Mouse (Mus musculus) midbrain, embryonic 15.5 days (tissue): ENCODE measurements around the gene Slirp. TPM values are rescaled to one million over a fixed set of nuclear protein-coding genes. Genes with fewer than 3 reads are reported as not detected.
A peak's percentile ranks its signal among the peaks of the same experiment; 100 is the strongest.

Experiments
- ATAC-seq: fragments of 200-750 bp; cut with Nextera tagmentation; replicated peaks from 2 replicates; pipeline ENCODE4 v1.8.0; 2017; ENCODE audit warnings: moderate TSS enrichment
- H3K27ac ChIP-seq: fragments of 300-500 bp; sonication (generic); 2 replicates; pipeline ENCODE4 v1.5.1; 2015; ENCODE audit warnings: mild to moderate bottlenecking, inconsistent platforms
- H3K27me3 ChIP-seq: fragments of 300-500 bp; sonication (generic); replicated peaks from 2 replicates; pipeline ENCODE4 v1.6.1; 2015; ENCODE audit warnings: inconsistent platforms
- H3K36me3 ChIP-seq: fragments of 300-500 bp; sonication (generic); replicated peaks from 2 replicates; pipeline ENCODE4 v1.6.1; 2015; ENCODE audit warnings: inconsistent platforms
- H3K4me1 ChIP-seq: fragments of 300-500 bp; sonication (generic); 2 replicates; pipeline ENCODE4 v1.6.1; 2015; ENCODE audit warnings: inconsistent platforms
- H3K4me2 ChIP-seq: fragments of 300-500 bp; sonication (generic); 2 replicates; pipeline ENCODE4 v1.6.1; 2015; ENCODE audit warnings: inconsistent platforms, mild to moderate bottlenecking, moderate library complexity
- H3K4me3 ChIP-seq: fragments of 300-500 bp; sonication (generic); 2 replicates; pipeline ENCODE4 v1.5.1; 2015; ENCODE audit warnings: mild to moderate bottlenecking, inconsistent platforms
- H3K9ac ChIP-seq: fragments of 300-500 bp; sonication (generic); 2 replicates; pipeline ENCODE4 v1.6.1; 2015; ENCODE audit warnings: mild to moderate bottlenecking, inconsistent platforms
- H3K9me3 ChIP-seq: fragments of 300-500 bp; sonication (generic); 2 replicates; pipeline ENCODE4 v1.6.1; 2016; ENCODE audit warnings: inconsistent platforms
- WGBS: fragments of 180-500 bp; shearing (Covaris S2); methylation state at CpG from one replicate; pipeline ENCODE4 v1.1.7; 2015; ENCODE audit warnings: mixed read lengths; 5-methylcytosine and 5-hydroxymethylcytosine counted together
- polyA plus RNA-seq: library from polyadenylated mRNA; unstranded; fragments of >200 nt; fragmentation: Nextera tagmentation; extraction: Ambion mirVana; gene quantifications from 2 replicates; pipeline ENCODE4 v1.2.1, GENCODE M21; 2015

The Slirp gene
- polyA plus RNA-seq, 1 experiment from 2014 or later = 222 TPM

GRCm38 (mm10) chr12:87415358-87415757, 28.3 kb upstream of the Slirp start:
- Histone ChIP-seq H3K36me3 (no peaks in the 10 kb centered on the region), H3K9ac (no peak overlapping the region), H3K4me2 (no peak overlapping the region), H3K4me3 (no peak overlapping the region), H3K9me3 (no peaks in the 10 kb centered on the region), H3K27me3 (no peaks in the 10 kb centered on the region), H3K4me1 (peaks cover 9% of the 10 kb centered on the region), H3K27ac (no peak overlapping the region)
- ATAC-seq = no peak
- WGBS = 81% methylated on average over 4 of the region's 4 CpGs

DNA sequence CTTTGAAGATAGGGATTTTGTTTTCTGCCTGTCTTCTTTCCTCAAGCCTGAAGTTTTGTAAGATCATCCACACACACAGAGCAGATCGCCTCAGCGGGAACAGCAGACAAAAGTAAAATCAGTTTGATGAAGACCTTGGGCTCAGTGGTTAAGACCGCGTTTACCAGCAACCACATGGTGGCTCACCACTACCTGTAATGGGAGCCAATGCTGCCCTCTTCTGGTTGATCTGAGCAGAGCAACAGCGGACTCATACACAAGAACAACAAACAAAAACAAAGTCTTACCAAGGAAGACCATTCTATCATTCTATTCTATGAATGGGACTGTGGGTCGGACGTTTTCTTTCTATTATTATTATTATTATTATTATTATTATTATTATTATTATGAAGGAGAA, 27.0 kb upstream of the Slirp start:
- no peaks in the 10 kb centered on the region for H3K36me3 ChIP-seq
- no peaks in the 10 kb centered on the region for H3K27me3 ChIP-seq
- H3K4me1 ChIP-seq = peaks cover 9% of the 10 kb centered on the region
- no peak overlapping the region for H3K4me2 ChIP-seq
- H3K4me3 ChIP-seq = no peak overlapping the region
- H3K9ac ChIP-seq = no peak overlapping the region
- ATAC-seq = no peak
- no peaks in the 10 kb centered on the region for H3K9me3 ChIP-seq
- 45% methylated on average over 7 of the region's 7 CpGs for whole genome bisulfite sequencing
- no peak overlapping the region for H3K27ac ChIP-seq

- Histone ChIP-seq H3K4me1 (peaks cover 9% of the 10 kb centered on the region), H3K9me3 (no peaks in the 10 kb centered on the region), H3K9ac (no peak overlapping the region), H3K36me3 (no peaks in the 10 kb centered on the region), H3K4me2 (no peak overlapping the region), H3K27me3 (no peaks in the 10 kb centered on the region), H3K4me3 (no peak overlapping the region), H3K27ac (peak overlapping the region; percentile 67)
- ATAC-seq = peak; percentile 85
- WGBS = 30% methylated on average over 5 of the region's 5 CpGs
Observed at GRCm38 (mm10) chr12:87418921-87419320, 24.8 kb upstream of the Slirp start.

DNA sequence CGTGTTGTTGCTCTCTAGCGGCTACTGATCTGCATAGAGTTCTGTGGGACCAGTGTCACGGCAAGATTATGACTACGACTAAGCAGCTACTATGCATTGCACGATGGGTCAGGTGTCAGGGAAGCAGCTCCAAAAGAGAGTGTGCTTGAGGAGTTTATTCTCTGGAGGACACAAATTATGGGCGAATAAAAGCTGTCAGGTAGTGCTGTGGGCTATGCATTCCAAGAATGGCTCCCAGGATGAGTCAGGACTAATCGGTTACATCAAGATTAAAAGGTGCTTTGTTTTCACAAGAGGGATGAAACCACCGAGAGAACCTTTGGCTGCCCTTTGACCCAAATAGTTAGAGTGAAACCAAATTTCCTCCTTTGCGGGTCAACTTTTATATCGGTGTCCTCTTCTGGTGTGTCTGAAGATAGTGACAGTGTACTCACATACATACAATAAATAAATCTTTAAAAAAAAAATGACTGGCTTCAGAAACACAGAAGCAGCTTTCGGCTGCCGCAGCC, 23.7 kb upstream of the Slirp start:
- Histone ChIP-seq H3K36me3 (no peaks in the 10 kb centered on the region), H3K9ac (no peak overlapping the region), H3K4me2 (no peak overlapping the region), H3K27me3 (no peaks in the 10 kb centered on the region), H3K27ac (peak overlapping the region; percentile 67), H3K4me3 (no peak overlapping the region), H3K4me1 (peaks cover 17% of the 10 kb centered on the region), H3K9me3 (no peaks in the 10 kb centered on the region)
- no peak for ATAC-seq
- 76% methylated on average over 12 of the region's 12 CpGs for WGBS

GRCm38 (mm10) chr12:87421708-87422507, 21.8 kb upstream of the Slirp start:
- Histone ChIP-seq H3K9ac (no peak overlapping the region), H3K36me3 (0 out of 2 replicates have a peak, but pooled peaks cover 3% of the 10 kb centered on the region), H3K4me2 (no peak overlapping the region), H3K4me1 (peaks cover 17% of the 10 kb centered on the region), H3K4me3 (no peak overlapping the region), H3K27me3 (no peaks in the 10 kb centered on the region), H3K9me3 (no peaks in the 10 kb centered on the region), H3K27ac (no peak overlapping the region)
- 61% methylated on average over 5 of the region's 5 CpGs for WGBS
- no peak for ATAC-seq

- H3K4me1 ChIP-seq = peaks cover 15% of the 10 kb centered on the region
- WGBS = 25% methylated on average over 1 of the region's 1 CpGs
- 0 out of 2 replicates have a peak overlapping the region, but pooled peaks have one; percentile 15 for H3K27ac ChIP-seq
- H3K9me3 ChIP-seq = no peaks in the 10 kb centered on the region
- H3K4me3 ChIP-seq = no peak overlapping the region
- no peak overlapping the region for H3K9ac ChIP-seq
- peaks cover 11% of the 10 kb centered on the region for H3K36me3 ChIP-seq
- no peak overlapping the region for H3K4me2 ChIP-seq
- H3K27me3 ChIP-seq = no peaks in the 10 kb centered on the region
- ATAC-seq = no peak
Observed at GRCm38 (mm10) chr12:87423700-87424099, 20.0 kb upstream of the Slirp start.

DNA sequence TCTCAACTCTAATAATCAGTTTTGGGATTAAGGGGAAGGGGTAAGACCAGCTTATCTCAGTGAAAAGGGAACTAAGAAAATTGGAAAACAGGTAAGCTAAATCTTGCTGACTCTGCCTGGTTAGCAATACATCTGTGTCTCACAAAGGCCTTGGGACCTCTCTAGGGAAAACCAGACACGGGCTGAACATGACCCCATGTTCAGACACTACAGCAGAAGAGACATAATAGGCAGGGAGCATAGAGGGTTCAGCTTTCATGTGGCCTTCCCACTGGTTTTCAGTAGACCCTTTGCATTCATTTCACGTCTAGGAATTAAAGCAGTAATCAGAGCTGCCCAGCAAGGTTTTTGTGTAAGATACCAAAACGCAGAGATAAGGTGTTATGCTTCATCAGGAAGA, 19.2 kb upstream of the Slirp start:
- ATAC-seq = no peak

DNA sequence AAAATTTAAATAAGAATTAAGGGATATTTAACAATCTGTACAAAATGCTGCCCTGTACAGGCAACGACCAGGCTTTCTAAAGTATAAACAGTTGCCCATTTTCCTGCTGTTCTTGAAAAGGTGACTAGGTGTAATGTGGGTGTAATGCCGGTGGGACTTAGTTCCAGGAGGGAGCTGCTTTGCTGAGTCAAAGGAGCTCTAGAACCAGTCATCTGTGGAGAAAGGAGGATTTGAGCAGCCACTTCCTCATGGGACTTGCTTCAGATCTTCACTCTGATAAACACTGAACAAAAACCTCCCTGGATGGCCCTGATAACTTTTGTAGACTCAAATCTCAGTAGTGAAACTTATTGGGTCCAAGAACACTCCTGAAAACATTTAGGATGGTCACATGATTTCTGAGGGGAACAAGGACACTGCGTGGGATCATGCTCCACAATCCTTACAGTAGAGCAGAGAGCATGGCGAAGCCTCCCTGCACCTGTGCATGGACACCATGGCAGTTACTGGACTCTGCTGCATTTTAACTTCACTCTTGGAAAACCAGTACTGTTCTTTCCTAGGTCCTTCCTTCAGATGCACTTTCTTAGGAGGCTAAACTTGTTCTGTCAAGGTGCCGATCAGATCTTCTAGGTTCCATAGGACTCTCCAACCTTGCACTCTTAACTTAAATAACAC, 17.2 kb upstream of the Slirp start:
- 93% methylated on average over 5 of the region's 5 CpGs for WGBS
- no peak overlapping the region for H3K4me2 ChIP-seq
- H3K27ac ChIP-seq = no peak overlapping the region
- H3K9ac ChIP-seq = no peak overlapping the region
- H3K4me1 ChIP-seq = peaks cover 7% of the 10 kb centered on the region
- H3K4me3 ChIP-seq = no peak overlapping the region
- H3K36me3 ChIP-seq = peaks cover 35% of the 10 kb centered on the region
- ATAC-seq = no peak
- H3K9me3 ChIP-seq = no peaks in the 10 kb centered on the region
- no peaks in the 10 kb centered on the region for H3K27me3 ChIP-seq

More for the DNA sequence above, 19.2 kb upstream of the Slirp start:
- no peaks in the 10 kb centered on the region for H3K9me3 ChIP-seq
- 27% methylated on average over 3 of the region's 3 CpGs for WGBS
- peaks cover 20% of the 10 kb centered on the region for H3K36me3 ChIP-seq
- no peak overlapping the region for H3K9ac ChIP-seq
- no peak overlapping the region for H3K4me2 ChIP-seq
- H3K27me3 ChIP-seq = no peaks in the 10 kb centered on the region
- H3K4me3 ChIP-seq = no peak overlapping the region
- H3K27ac ChIP-seq = no peak overlapping the region
- peaks cover 7% of the 10 kb centered on the region for H3K4me1 ChIP-seq

DNA sequence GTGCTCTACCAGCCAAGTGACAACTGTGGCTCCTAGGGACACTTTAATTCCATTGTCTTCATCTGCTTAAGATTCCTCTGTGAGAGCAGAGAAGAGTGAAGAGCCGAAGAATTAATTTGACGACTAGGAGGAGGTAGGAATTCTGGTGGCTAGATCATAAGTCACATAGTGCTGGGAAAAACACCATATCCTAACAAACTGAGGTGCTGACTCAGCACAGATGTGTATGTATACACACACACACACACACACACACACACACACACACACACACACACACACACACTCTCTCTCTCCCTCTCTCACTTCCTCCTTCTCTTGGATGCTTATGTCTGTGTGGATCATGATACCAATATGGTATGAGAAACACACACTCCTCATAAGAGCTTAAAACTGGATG, 15.4 kb upstream of the Slirp start:
- peaks cover 50% of the 10 kb centered on the region for H3K36me3 ChIP-seq
- 81% methylated on average over 2 of the region's 2 CpGs for WGBS
- no peak overlapping the region for H3K4me3 ChIP-seq
- peaks cover 7% of the 10 kb centered on the region for H3K4me1 ChIP-seq
- ATAC-seq = no peak
- no peak overlapping the region for H3K27ac ChIP-seq
- H3K9ac ChIP-seq = no peak overlapping the region
- no peak overlapping the region for H3K4me2 ChIP-seq
- no peaks in the 10 kb centered on the region for H3K9me3 ChIP-seq
- no peaks in the 10 kb centered on the region for H3K27me3 ChIP-seq

- 87% methylated on average over 8 of the region's 8 CpGs for WGBS
- H3K36me3 ChIP-seq = peaks cover 55% of the 10 kb centered on the region
Observed at GRCm38 (mm10) chr12:87428885-87429284, 14.8 kb upstream of the Slirp start.

GRCm38 (mm10) chr12:87442177-87443114, 1.2 kb upstream of the Slirp start:
- H3K9me3 ChIP-seq = no peaks in the 10 kb centered on the region
- peak overlapping the region; percentile 97 for H3K9ac ChIP-seq
- peaks cover 26% of the 10 kb centered on the region for H3K36me3 ChIP-seq
- H3K27ac ChIP-seq = peak overlapping the region; percentile 90; the same call in 1 of the 2 replicates
- peaks cover 23% of the 10 kb centered on the region for H3K4me1 ChIP-seq
- no peaks in the 10 kb centered on the region for H3K27me3 ChIP-seq
- ATAC-seq = no peak
- H3K4me3 ChIP-seq = peak overlapping the region; percentile 100
- peak overlapping the region; percentile 63 for H3K4me2 ChIP-seq
- 30% methylated on average over 12 of the region's 12 CpGs for WGBS

More at GRCm38 (mm10) chr12:87428885-87429284, 14.8 kb upstream of the Slirp start:
- Histone ChIP-seq H3K4me1 (peaks cover 7% of the 10 kb centered on the region), H3K4me3 (no peak overlapping the region), H3K9me3 (no peaks in the 10 kb centered on the region), H3K27me3 (no peaks in the 10 kb centered on the region), H3K4me2 (no peak overlapping the region), H3K27ac (no peak overlapping the region), H3K9ac (no peak overlapping the region)
- ATAC-seq = no peak
